Mouse (Mus musculus) olfactory bulb, adult 2 months (tissue): ENCODE results near the gene Atp11a.

Source experiments
- CTCF ChIP-seq: fragments of 200-500 bp; IDR thresholded peaks from 2 replicates; pipeline ENCODE4 v1.5.1; 2012; ENCODE audit warnings: low read depth, mild to moderate bottlenecking, low read length, moderate library complexity; ENCODE audit not compliant: insufficient read depth
- POLR2A ChIP-seq: fragments of 200-500 bp; IDR thresholded peaks from 2 replicates; pipeline ENCODE4 v1.6.1; 2012; ENCODE audit warnings: mild to moderate bottlenecking, low read depth, low read length, moderate library complexity; ENCODE audit not compliant: insufficient read depth

- TF ChIP-seq CTCF (no peak), POLR2A (no peak)
Observed at GRCm38 (mm10) chr8:12739113-12739512, 17.7 kb upstream of the Atp11a start.
